Mouse (Mus musculus) ovary, postnatal 36 days (tissue): Measurements from ENCODE around the gene Tifa.

Experiments used
- DNase-seq: peaks from one replicate; pipeline ENCODE4 v3.0.0; 2022; ENCODE audit warnings: low spot score, mixed read lengths

Tifa gene

DNA sequence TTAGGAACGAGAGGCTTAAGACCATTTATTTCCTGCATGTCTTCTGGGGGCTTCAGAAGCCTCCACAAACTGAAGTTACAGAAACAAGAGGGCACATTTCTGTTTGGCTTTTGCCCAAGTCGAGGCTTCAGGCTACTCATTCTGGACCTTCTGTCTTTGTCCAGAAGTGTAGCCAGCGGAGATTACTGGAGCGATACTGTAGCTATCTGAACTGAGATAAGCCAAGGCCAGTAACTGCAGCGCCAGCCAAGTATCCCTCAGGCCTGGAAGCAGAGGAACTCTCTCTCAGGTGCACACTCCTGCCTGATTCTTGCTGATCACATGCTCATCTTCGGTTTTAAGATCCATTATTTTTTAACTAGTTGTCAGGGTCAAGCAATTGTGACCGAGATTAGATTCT, 1.6 kb upstream of the Tifa start:
- no peak for DNase-seq

DNA sequence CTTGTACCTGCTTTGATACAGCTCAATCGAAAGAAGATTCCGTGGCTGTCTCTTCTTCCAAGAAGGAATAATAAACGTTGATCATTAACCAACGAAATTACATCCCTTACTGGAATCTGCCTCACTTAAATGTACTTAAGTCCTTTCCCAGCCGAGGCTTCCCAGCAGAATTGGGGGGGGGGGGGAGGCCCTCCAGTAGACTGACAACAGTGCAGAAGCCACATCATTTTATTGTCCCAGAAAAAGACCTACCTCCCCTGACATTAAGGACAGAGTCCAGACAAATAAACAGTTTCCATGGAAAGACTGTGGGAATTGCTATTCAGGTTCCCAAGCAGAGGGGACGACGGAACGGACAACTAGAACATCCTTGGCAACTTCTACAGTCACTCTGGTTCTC, 686 bp upstream of the Tifa start:
- no peak for DNase-seq

- peak; percentile 23 for DNase-seq
These were observed 840 bp downstream of the Tifa start for GRCm38 (mm10) chr3:127790234-127791055.

GRCm38 (mm10) chr3:127791056-127791483, 1.5 kb downstream of the Tifa start:
- DNase-seq = no peak

DNA sequence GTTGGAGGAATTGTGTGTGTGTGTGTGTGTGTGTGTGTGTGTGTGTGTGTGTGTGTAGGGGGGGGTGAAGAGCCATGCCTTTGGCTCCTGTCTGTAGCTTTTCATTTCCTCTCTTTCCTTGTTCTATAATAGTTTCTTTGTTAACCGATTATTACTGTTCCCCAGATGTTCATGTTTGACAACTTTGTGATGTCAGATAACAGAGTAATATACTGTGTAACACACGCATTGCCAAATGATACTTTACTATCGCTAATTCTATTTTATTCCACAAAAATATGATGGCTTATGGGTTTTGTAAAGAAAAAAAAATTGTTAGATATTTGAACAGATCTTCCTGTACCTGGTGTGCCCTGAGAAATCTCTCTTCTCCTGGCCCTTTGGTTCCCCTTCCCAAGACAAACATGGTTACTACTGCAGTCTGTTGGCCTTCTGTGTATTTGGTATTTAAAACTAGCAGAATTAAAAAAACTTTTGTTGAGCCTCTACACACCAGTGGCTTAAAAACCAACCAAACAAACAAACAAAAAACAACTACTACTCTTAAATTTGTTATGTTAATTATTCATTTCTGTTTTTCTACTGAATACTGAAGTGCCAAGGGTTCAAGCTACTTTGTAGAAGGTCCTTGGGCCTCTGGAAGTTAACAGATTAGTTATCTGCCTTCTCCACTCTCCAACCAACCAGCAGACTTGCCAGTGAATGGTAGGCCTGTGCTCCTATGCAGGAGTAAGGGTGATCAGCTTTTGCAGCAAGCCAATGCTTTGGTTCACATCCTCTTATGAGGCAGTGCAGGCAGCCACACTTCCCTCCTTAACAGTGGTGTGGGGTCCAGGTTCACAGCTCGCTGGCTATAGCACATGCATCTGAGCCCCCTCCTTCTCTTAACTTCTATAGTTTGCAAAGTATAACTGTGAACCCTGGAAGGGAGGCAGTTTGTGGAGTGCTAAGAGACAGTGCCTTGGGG, 2.3 kb downstream of the Tifa start:
- no peak for DNase-seq

DNA sequence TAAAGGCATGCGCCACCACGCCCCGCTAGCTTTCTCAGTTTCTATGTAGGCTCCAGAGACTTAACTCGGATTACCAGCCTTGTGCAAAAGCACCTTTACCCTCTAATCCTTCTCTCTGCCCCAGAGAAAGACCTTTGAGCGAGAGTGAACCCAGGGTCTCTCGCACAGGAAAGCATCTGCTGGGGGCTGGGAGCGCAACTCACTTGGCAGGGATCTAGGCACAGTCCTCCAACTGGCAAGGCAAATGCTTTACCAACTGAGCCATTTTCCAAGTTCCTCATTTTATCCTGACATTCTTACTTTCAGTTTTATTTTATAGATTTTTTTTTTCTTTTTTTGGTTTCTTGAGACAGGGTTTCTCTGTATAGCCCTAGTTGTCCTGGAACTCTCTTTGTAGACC, 3.4 kb downstream of the Tifa start:
- DNase-seq = no peak

- no peak for DNase-seq
These were observed 6.2 kb downstream of the Tifa start for GRCm38 (mm10) chr3:127795762-127796161.

DNA sequence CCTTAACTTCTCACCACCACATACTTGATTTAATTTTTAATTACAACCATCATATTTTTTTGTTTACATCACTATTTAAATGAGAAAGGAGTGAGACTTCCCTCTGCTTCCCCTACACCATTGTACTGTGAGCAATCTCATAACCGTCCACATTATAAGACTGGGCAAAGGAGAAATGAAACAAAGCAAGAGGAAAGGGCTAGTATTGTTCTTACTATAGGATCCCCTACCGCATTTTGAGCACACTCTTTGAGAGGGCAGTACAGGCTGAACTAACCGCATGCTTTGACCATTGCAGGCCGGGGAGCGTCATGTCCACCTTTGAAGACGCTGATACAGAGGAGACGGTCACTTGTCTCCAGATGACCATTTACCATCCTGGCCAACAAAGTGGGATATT, 6.7 kb downstream of the Tifa start:
- DNase-seq = no peak

DNA sequence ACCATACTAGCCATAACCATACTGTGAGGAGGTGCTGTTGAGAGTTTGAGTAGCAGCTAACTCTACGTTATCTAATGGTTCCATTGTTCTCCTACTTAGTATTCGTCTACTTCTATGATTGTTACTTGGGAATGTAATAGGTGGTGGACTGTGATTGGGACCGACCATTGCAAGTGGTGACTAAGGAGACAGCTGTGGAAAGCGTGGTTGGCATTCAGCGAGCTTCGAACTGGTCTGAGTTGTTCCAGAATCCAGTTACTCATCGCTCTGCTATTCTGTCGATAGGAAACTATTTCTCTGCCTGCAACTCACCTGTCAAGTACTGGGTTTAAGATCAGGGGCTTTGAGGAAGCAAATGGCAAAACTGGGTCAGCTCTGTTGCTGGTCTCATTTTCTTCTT, 11.6 kb downstream of the Tifa start:
- DNase-seq = no peak

DNA sequence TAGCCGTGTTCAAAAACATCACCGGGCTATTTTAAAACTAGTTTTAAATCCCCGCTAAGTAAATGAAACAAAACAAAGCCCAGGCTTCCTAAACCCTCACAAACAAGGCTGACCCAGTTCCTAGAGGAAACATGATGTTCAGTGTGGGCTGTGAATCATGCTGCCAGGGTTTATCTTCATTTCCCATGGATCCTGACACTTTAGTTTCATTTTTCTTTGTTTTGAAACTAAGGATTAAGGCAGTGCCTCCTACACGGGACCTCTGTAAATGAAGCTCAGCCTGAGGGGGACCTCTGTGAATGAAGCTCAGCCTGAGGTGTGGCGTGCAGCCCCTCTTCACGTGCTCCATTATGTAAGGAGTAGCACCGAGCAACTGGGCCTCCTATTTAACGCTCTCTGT, 13.2 kb downstream of the Tifa start:
- no peak for DNase-seq

- DNase-seq = no peak
These were observed 14.8 kb downstream of the Tifa start for GRCm38 (mm10) chr3:127804439-127804838.

GRCm38 (mm10) chr3:127805071-127805470, 15.5 kb downstream of the Tifa start:
- DNase-seq = no peak

- DNase-seq = no peak
These were observed 16.4 kb downstream of the Tifa start for GRCm38 (mm10) chr3:127805991-127806390.

GRCm38 (mm10) chr3:127807846-127808245, 18.2 kb downstream of the Tifa start:
- DNase-seq = no peak

- DNase-seq = no peak
These were observed 19.5 kb downstream of the Tifa start for GRCm38 (mm10) chr3:127809103-127809502.

DNA sequence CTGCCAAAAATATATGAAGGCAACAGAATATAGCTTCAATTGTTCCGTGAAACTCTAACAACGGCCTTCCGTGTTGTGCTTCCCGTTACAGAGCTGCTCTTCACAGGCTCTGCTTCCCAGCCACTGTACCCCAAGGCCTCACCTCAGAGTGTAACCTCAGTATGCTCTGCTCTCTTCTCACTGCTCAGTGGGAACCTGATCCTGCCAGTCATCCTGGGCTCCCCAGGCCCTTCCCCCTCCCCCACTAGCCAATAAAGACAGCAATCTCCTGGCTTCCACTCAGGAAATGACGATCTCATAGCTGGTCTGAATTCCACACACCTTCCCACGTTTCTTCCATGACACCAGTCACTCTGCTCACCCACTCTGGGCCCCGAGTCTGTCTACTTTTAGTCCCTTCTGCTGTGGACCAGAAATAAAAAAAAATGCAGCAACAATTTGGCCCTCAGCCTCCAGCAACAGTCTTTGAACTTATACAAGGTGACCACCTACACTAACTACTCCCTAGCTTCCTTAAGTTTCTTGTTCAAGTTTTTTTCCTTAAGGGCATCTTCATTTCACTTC, 27.6 kb downstream of the Tifa start:
- DNase-seq = no peak

GRCm38 (mm10) chr3:127818694-127819663, 29.4 kb downstream of the Tifa start:
- DNase-seq = no peak

DNA sequence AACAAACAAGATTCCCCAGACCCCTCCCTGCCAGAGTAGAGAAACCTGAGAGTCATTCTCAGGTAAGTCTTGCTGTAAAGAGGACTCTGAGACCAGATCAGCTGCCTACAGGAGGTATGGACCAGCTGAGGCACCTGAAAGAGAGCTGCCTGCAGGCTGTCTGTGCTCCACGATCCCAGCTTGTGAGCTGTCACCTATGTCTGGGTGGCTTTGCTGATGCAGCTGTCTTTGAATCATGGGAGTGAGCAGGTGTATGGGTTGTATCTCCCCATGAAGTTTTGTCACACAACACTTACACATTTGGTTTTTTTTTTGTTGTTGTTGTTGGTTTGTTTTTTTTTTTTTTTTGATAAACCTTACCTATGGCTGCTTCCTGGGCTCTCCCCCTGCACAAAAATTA, 30.8 kb downstream of the Tifa start:
- no peak for DNase-seq

- no peak for DNase-seq
These were observed 31.6 kb downstream of the Tifa start for GRCm38 (mm10) chr3:127821209-127821608.

- DNase-seq = no peak
These were observed 34.6 kb downstream of the Tifa start for GRCm38 (mm10) chr3:127823886-127824863.
